Mouse (Mus musculus): ENCODE results near the gene Tmed11. TPM values are rescaled to one million over a fixed set of nuclear protein-coding genes. Genes with fewer than 3 reads are reported as not detected.
"Not testable (repeated sequence)": the region's sequence is repeated elsewhere in the genome, so short reads cannot be mapped to it uniquely, and the experiment has no call there.

Tmed11 gene
- not detected in 2 replicates for polyA plus RNA-seq (2012; ENCODE audit: insufficient read depth, insufficient read length, missing spikeins)

- H3K4me3 ChIP-seq (ENCODE audit: insufficient read depth, low read depth, low read length); H3K27ac ChIP-seq (replicated peaks; ENCODE audit: low read depth, low read length); H3K4me1 ChIP-seq (ENCODE audit: control insufficient read depth, insufficient read depth, insufficient read length, low read length): not testable (repeated sequence)
These were observed at the start of gene Tmed11 for GRCm38 (mm10) chr5:108795263-108795662. Tmed11 (minus strand) TSS chr5:108795363.

- Histone ChIP-seq H3K4me1 (ENCODE audit: control insufficient read depth, insufficient read depth, insufficient read length, low read length) (no peaks in the 10 kb centered on the region), H3K4me3 (ENCODE audit: insufficient read depth, low read depth, low read length) (no peak overlapping the region), H3K27ac (replicated peaks; ENCODE audit: low read depth, low read length) (no peak overlapping the region)
These were observed 41.0 kb upstream of the Tmed11 start for GRCm38 (mm10) chr5:108836156-108836555.

GRCm38 (mm10) chr5:108823276-108823675, 28.1 kb upstream of the Tmed11 start:
- no peak overlapping the region for H3K4me3 ChIP-seq (ENCODE audit: insufficient read depth, low read depth, low read length)
- H3K4me1 ChIP-seq (ENCODE audit: control insufficient read depth, insufficient read depth, insufficient read length, low read length) = no peaks in the 10 kb centered on the region
- H3K27ac ChIP-seq (replicated peaks; ENCODE audit: low read depth, low read length) = no peak overlapping the region

GRCm38 (mm10) chr5:108808750-108809149, 13.6 kb upstream of the Tmed11 start, which contains the start of gene Vmn2r8:
Vmn2r8 (minus strand) TSS chr5:108808850.
- not testable (repeated sequence) for H3K27ac ChIP-seq (replicated peaks; ENCODE audit: low read depth, low read length); H3K4me3 ChIP-seq (ENCODE audit: insufficient read depth, low read depth, low read length); H3K4me1 ChIP-seq (ENCODE audit: control insufficient read depth, insufficient read depth, insufficient read length, low read length)

DNA sequence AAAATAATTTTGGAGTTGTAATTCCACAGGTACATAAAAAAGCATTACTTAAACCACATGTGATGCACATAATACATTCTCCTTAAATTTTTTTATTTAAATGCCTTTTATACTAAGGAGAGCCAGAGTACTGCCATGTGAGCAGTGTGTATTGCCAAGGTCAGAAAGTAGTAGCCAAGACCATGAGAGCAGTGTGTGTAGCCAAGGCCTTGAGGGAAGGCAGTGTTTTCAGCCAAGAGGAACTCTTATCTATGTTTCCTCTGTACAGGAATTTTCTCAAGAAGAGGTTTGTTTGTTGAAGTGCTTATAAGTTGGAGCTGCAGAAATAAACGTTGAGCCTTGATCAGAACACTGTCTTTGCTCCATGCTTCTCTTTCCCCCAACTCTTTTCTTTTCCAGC, 8.5 kb upstream of the Tmed11 start:
- Histone ChIP-seq H3K27ac (replicated peaks; ENCODE audit: low read depth, low read length) (no peak overlapping the region), H3K4me3 (ENCODE audit: insufficient read depth, low read depth, low read length) (no peak overlapping the region), H3K4me1 (ENCODE audit: control insufficient read depth, insufficient read depth, insufficient read length, low read length) (no peaks in the 10 kb centered on the region)

GRCm38 (mm10) chr5:108790385-108790784, 4.8 kb downstream of the Tmed11 start:
- not testable (repeated sequence) for H3K27ac ChIP-seq (replicated peaks; ENCODE audit: low read depth, low read length); H3K4me3 ChIP-seq (ENCODE audit: insufficient read depth, low read depth, low read length); H3K4me1 ChIP-seq (ENCODE audit: control insufficient read depth, insufficient read depth, insufficient read length, low read length)

DNA sequence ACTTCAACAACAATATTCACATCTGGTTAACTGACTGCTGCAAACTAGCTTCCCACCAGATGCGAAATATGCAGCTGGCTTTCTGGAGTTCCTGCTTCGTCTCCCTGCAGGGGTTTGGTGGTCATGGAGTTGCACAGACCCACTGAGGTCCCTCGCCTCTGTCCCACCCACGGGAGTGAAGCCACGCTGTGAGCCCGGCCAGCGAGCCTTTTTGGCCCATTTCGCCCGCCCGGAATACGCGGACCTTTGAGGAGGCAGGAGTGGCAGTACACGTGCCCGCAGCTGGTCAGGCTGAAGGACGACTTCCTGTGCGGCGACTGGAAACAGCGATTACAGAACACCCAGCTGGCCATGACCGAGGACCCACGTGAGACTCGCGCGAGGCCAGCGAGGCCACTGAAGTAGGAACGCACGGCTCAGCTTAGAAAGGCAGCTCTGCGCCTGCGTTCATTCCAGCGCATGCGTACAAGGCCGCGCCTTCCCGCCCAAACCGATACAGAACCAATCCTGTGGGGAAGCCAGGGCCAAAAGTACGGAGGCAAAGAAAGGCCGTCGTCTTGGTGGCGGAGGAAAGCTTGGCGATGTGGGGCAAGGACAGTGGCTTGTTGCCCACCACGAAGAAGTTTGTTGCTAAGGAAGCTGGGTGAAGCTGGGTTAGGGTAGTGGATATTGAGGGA, 20.4 kb downstream of the Tmed11 start, which contains the start of gene Rnf212:
Gene Rnf212, minus strand, starts transcription at position 353 of the 677 bp plus-strand sequence.
- Histone ChIP-seq H3K27ac (replicated peaks; ENCODE audit: low read depth, low read length) (no peak within 1 kb of the TSS), H3K4me3 (ENCODE audit: insufficient read depth, low read depth, low read length) (no peak within 1 kb of the TSS), H3K4me1 (ENCODE audit: control insufficient read depth, insufficient read depth, insufficient read length, low read length) (no peaks in the 10 kb centered on the region)

DNA sequence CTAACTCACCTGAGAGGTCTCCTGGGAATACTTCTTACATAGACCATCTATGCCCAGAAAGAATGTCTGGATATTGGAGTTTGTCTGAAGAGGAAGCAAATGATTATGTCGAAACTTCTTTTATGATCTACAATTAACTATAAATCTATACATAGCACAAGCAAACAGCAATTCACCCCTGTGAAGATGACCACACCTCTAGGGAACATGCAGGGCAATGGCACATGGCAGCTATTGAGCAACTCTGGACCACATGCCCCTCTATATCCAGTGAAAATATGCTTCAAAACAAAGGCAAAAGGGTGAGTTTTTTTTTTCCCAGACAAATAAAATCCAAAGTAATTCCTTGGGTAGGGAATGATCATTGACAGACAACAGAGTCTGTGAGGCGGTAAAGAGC, 35.2 kb downstream of the Tmed11 start:
- H3K4me3 ChIP-seq (ENCODE audit: insufficient read depth, low read depth, low read length) = no peak overlapping the region
- no peaks in the 10 kb centered on the region for H3K4me1 ChIP-seq (ENCODE audit: control insufficient read depth, insufficient read depth, insufficient read length, low read length)
- H3K27ac ChIP-seq (replicated peaks; ENCODE audit: low read depth, low read length) = no peak overlapping the region

DNA sequence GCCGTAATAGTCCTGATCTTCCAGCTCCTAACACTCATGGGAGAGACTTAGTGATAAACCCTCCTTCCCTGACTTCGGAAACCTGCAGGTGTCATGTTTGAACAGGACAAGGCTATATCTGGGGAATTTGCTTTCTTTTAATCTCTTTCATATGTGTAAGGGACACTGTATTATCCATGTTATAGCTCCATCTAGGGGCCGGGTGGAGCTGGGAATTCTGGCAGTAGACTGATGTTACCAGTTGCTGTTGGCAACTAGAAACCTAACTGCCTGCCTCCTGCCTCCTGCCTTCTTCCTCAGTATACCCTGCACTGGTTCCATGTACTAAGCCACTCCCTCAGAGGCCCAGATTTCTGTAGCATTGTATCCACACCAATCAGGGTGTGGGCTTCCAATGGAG, 36.8 kb downstream of the Tmed11 start:
- H3K4me1 ChIP-seq (ENCODE audit: control insufficient read depth, insufficient read depth, insufficient read length, low read length) = no peaks in the 10 kb centered on the region
- no peak overlapping the region for H3K27ac ChIP-seq (replicated peaks; ENCODE audit: low read depth, low read length)
- no peak overlapping the region for H3K4me3 ChIP-seq (ENCODE audit: insufficient read depth, low read depth, low read length)

GRCm38 (mm10) chr5:108751258-108751657, 43.9 kb downstream of the Tmed11 start:
- H3K4me1 ChIP-seq (ENCODE audit: control insufficient read depth, insufficient read depth, insufficient read length, low read length); H3K4me3 ChIP-seq (ENCODE audit: insufficient read depth, low read depth, low read length); H3K27ac ChIP-seq (replicated peaks; ENCODE audit: low read depth, low read length): not testable (repeated sequence)

- H3K4me3 ChIP-seq (ENCODE audit: insufficient read depth, low read depth, low read length) = no peak overlapping the region
- H3K4me1 ChIP-seq (ENCODE audit: control insufficient read depth, insufficient read depth, insufficient read length, low read length) = no peaks in the 10 kb centered on the region
- H3K27ac ChIP-seq (replicated peaks; ENCODE audit: low read depth, low read length) = no peak overlapping the region
These were observed 44.6 kb downstream of the Tmed11 start for GRCm38 (mm10) chr5:108750328-108751210.

GRCm38 (mm10) chr5:108744629-108745028, 50.5 kb downstream of the Tmed11 start:
- Histone ChIP-seq H3K27ac (replicated peaks; ENCODE audit: low read depth, low read length) (no peak overlapping the region), H3K4me3 (ENCODE audit: insufficient read depth, low read depth, low read length) (no peak overlapping the region), H3K4me1 (ENCODE audit: control insufficient read depth, insufficient read depth, insufficient read length, low read length) (no peaks in the 10 kb centered on the region)

- H3K27ac ChIP-seq (replicated peaks; ENCODE audit: low read depth, low read length) = no peak overlapping the region
- no peak overlapping the region for H3K4me3 ChIP-seq (ENCODE audit: insufficient read depth, low read depth, low read length)
- no peaks in the 10 kb centered on the region for H3K4me1 ChIP-seq (ENCODE audit: control insufficient read depth, insufficient read depth, insufficient read length, low read length)
These were observed 51.3 kb downstream of the Tmed11 start for GRCm38 (mm10) chr5:108743856-108744255.

GRCm38 (mm10) chr5:108742596-108742995, 52.6 kb downstream of the Tmed11 start:
- Histone ChIP-seq H3K4me1 (ENCODE audit: control insufficient read depth, insufficient read depth, insufficient read length, low read length) (no peaks in the 10 kb centered on the region), H3K4me3 (ENCODE audit: insufficient read depth, low read depth, low read length) (no peak overlapping the region)

DNA sequence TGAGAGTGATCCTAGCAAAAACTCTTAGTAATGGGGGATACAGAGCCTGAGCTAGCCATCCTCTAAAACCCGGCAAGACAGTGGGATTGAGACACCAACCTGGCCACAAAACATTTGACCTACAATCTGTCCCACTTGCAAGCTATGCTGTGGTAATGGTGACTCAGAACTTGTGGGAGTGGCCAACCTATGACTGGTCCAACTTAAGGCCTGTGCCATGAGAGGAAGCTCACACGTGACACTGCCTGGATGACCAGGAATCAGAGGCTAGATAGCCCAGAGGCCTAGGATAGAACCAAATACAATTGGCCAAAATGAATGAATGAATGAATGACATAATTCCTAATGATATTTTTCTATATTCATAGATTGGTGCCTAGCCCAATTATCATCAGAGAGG, 53.3 kb downstream of the Tmed11 start:
- Histone ChIP-seq H3K4me3 (ENCODE audit: insufficient read depth, low read depth, low read length) (no peak overlapping the region), H3K27ac (replicated peaks; ENCODE audit: low read depth, low read length) (no peak overlapping the region), H3K4me1 (ENCODE audit: control insufficient read depth, insufficient read depth, insufficient read length, low read length) (no peaks in the 10 kb centered on the region)

More at GRCm38 (mm10) chr5:108742596-108742995, 52.6 kb downstream of the Tmed11 start:
- H3K27ac ChIP-seq (replicated peaks; ENCODE audit: low read depth, low read length) = no peak overlapping the region

All from brown adipose tissue, adult 24 weeks (tissue).